Mouse (Mus musculus) MEL (cell line): ENCODE results near the gene Fbxl20. TPM values are rescaled to one million over a fixed set of nuclear protein-coding genes. Genes with fewer than 3 reads are reported as not detected.
A peak's percentile ranks its signal among the peaks of the same experiment; 100 is the strongest.

Source experiments
- DNase-seq: peaks from one replicate; pipeline ENCODE4 v3.0.0; 2011; ENCODE audit warnings: low read depth, low spot score
- H3K27ac ChIP-seq: 2 replicates; pipeline ENCODE4 v1.5.1; 2012; ENCODE audit warnings: low read depth, mild to moderate bottlenecking, control low read depth, low read length, moderate library complexity; ENCODE audit not compliant: control insufficient read depth
- H3K27me3 ChIP-seq, 2 experiments: fragments of 150-350 bp in 1 of 2; sonication (generic) in 1 of 2; 2 replicates each; pipeline ENCODE4 v1.6.1; 2012; ENCODE audit warnings: low read length in 2 of 2, mild to moderate bottlenecking in 2 of 2, improper control_type of control experiment in 1 of 2, moderate library complexity in 1 of 2; ENCODE audit not compliant: insufficient read depth in 2 of 2, control insufficient read depth in 1 of 2
- H3K36me3 ChIP-seq, 2 experiments: 2 replicates each; pipeline ENCODE4 v1.6.1; 2012 to 2014; ENCODE audit warnings: low read length in 2 of 2, improper control_type of control experiment in 1 of 2, inconsistent platforms in 1 of 2, mild to moderate bottlenecking in 1 of 2; ENCODE audit not compliant: insufficient read depth in 2 of 2, control insufficient read depth in 1 of 2
- H3K4me1 ChIP-seq, 2 experiments: fragments of 150-350 bp in 1 of 2; sonication (generic) in 1 of 2; 2 replicates each; pipeline ENCODE4 v1.6.1; 2012; ENCODE audit warnings: low read length in 2 of 2, improper control_type of control experiment in 1 of 2, mild to moderate bottlenecking in 1 of 2; ENCODE audit not compliant: insufficient read depth in 2 of 2, control insufficient read depth in 1 of 2
- H3K4me3 ChIP-seq, 2 experiments: fragments of 150-350 bp in 1 of 2; sonication (generic) in 1 of 2; 2 replicates each; pipeline ENCODE4 v1.5.1; 2012; ENCODE audit warnings: low read depth in 2 of 2, low read length in 2 of 2, mild to moderate bottlenecking in 2 of 2, moderate library complexity in 2 of 2, control low read depth in 1 of 2, improper control_type of control experiment in 1 of 2; ENCODE audit not compliant: control insufficient read depth in 1 of 2, insufficient read depth in 1 of 2
- H3K79me2 ChIP-seq: 2 replicates; pipeline ENCODE4 v1.6.1; 2012; ENCODE audit warnings: mild to moderate bottlenecking, low read length, moderate library complexity; ENCODE audit not compliant: control insufficient read depth, poor library complexity, insufficient read depth
- H3K9ac ChIP-seq: 2 replicates; pipeline ENCODE4 v1.6.1; 2012; ENCODE audit warnings: low read depth, mild to moderate bottlenecking, control low read depth, low read length, moderate library complexity; ENCODE audit not compliant: control insufficient read depth, poor library complexity, severe bottlenecking
- H3K9me3 ChIP-seq: fragments of 150-350 bp; sonication (generic); replicated peaks from 2 replicates; pipeline ENCODE4 v1.6.1; 2012; ENCODE audit warnings: mild to moderate bottlenecking, low read length, improper control_type of control experiment, moderate library complexity; ENCODE audit not compliant: insufficient read depth
- CHD1 ChIP-seq: IDR thresholded peaks from 2 replicates; pipeline ENCODE4 v1.6.1; 2012; ENCODE audit warnings: low read depth, mild to moderate bottlenecking, inconsistent platforms, low read length, improper control_type of control experiment
- CHD2 ChIP-seq: IDR thresholded peaks from 2 replicates; pipeline ENCODE4 v1.6.1; 2011; ENCODE audit warnings: low read length, improper control_type of control experiment
- CTCF ChIP-seq, 3 experiments: IDR thresholded peaks in 2 of 3; conservative IDR thresholded peaks in 1 of 3; 2 replicates each; pipeline ENCODE4 v1.5.1; 2011 to 2012; ENCODE audit warnings: low read length in 3 of 3, low read depth in 2 of 3, mild to moderate bottlenecking in 2 of 3, improper control_type of control experiment in 1 of 3, inconsistent platforms in 1 of 3, mixed read lengths in 1 of 3, moderate library complexity in 1 of 3; ENCODE audit not compliant: control insufficient read depth in 1 of 3, insufficient read depth in 1 of 3, poor library complexity in 1 of 3, severe bottlenecking in 1 of 3
- ELF1 ChIP-seq: IDR thresholded peaks from 2 replicates; pipeline ENCODE4 v1.6.1; 2014; ENCODE audit warnings: low read depth, mild to moderate bottlenecking, inconsistent platforms, low read length, improper control_type of control experiment, moderate library complexity
- EP300 ChIP-seq, 2 experiments: IDR thresholded peaks; 2 replicates each; pipeline ENCODE4 v1.6.1; 2011; ENCODE audit warnings: improper control_type of control experiment in 2 of 2, low read length in 2 of 2, low read depth in 1 of 2, mild to moderate bottlenecking in 1 of 2
- ETS1 ChIP-seq: IDR thresholded peaks from 2 replicates; pipeline ENCODE4 v1.6.1; 2012; ENCODE audit warnings: low read depth, mild to moderate bottlenecking, inconsistent platforms, low read length, improper control_type of control experiment, moderate library complexity
- GATA1 ChIP-seq: IDR thresholded peaks from 2 replicates; pipeline ENCODE4 v1.6.1; 2011; ENCODE audit warnings: low read depth, low read length, improper control_type of control experiment
- HCFC1 ChIP-seq: IDR thresholded peaks from 2 replicates; pipeline ENCODE4 v1.6.1; 2012; ENCODE audit warnings: low read depth, mild to moderate bottlenecking, inconsistent platforms, low read length, improper control_type of control experiment, moderate library complexity
- JUND ChIP-seq: IDR thresholded peaks from 2 replicates; pipeline ENCODE4 v1.6.1; 2011; ENCODE audit warnings: low read depth, mild to moderate bottlenecking, improper control_type of control experiment, low read length
- MAFK ChIP-seq: IDR thresholded peaks from 2 replicates; pipeline ENCODE4 v1.6.1; 2011; ENCODE audit warnings: low read depth, mild to moderate bottlenecking, low read length, improper control_type of control experiment, borderline replicate concordance
- MAX ChIP-seq: IDR thresholded peaks from 2 replicates; pipeline ENCODE4 v1.6.1; 2011; ENCODE audit warnings: low read length, improper control_type of control experiment
- MAZ ChIP-seq: IDR thresholded peaks from 2 replicates; pipeline ENCODE4 v1.6.1; 2012; ENCODE audit warnings: low read depth, mild to moderate bottlenecking, inconsistent platforms, low read length, improper control_type of control experiment
- MEF2A ChIP-seq: IDR thresholded peaks from 2 replicates; pipeline ENCODE4 v1.6.1; 2014; ENCODE audit warnings: low read depth, mild to moderate bottlenecking, inconsistent platforms, low read length, improper control_type of control experiment; ENCODE audit not compliant: poor library complexity, insufficient replicate concordance, severe bottlenecking; ENCODE audit errors: extremely low read depth
- MYB ChIP-seq: IDR thresholded peaks from 2 replicates; pipeline ENCODE4 v1.6.1; 2011; ENCODE audit warnings: mild to moderate bottlenecking, low read depth, low read length, improper control_type of control experiment
- MYC ChIP-seq: IDR thresholded peaks from 2 replicates; pipeline ENCODE4 v1.6.1; 2011; ENCODE audit warnings: low read depth, mild to moderate bottlenecking, low read length, improper control_type of control experiment, moderate library complexity
- NELFE ChIP-seq: IDR thresholded peaks from 2 replicates; pipeline ENCODE4 v1.6.1; 2011; ENCODE audit warnings: low read depth, low read length, improper control_type of control experiment
- POLR2A ChIP-seq, 2 experiments: IDR thresholded peaks; 2 replicates each; pipeline ENCODE4 v1.6.1; 2011 to 2012; ENCODE audit warnings: low read length in 2 of 2, mild to moderate bottlenecking in 2 of 2, control low read depth in 1 of 2, improper control_type of control experiment in 1 of 2, low read depth in 1 of 2, moderate library complexity in 1 of 2; ENCODE audit not compliant: control insufficient read depth in 1 of 2, insufficient read depth in 1 of 2, poor library complexity in 1 of 2
- POLR2AphosphoS5 ChIP-seq: IDR thresholded peaks from 2 replicates; pipeline ENCODE4 v1.6.1; 2012; ENCODE audit warnings: low read depth, borderline replicate concordance, mild to moderate bottlenecking, inconsistent platforms, low read length, moderate library complexity, mixed read lengths
- RAD21 ChIP-seq: IDR thresholded peaks from 2 replicates; pipeline ENCODE4 v1.6.1; 2011; ENCODE audit warnings: mild to moderate bottlenecking, low read depth, low read length, improper control_type of control experiment
- RCOR1 ChIP-seq: IDR thresholded peaks from 2 replicates; pipeline ENCODE4 v1.6.1; 2012; ENCODE audit warnings: low read depth, mild to moderate bottlenecking, inconsistent platforms, low read length, improper control_type of control experiment
- TBP ChIP-seq: IDR thresholded peaks from 2 replicates; pipeline ENCODE4 v1.8.0; 2011; ENCODE audit warnings: low read depth, low read length, improper control_type of control experiment
- TCF12 ChIP-seq: IDR thresholded peaks from 2 replicates; pipeline ENCODE4 v1.6.1; 2014; ENCODE audit warnings: low read depth, mild to moderate bottlenecking, inconsistent platforms, low read length, improper control_type of control experiment, moderate library complexity
- UBTF ChIP-seq: IDR thresholded peaks from 2 replicates; pipeline ENCODE4 v1.6.1; 2012; ENCODE audit warnings: low read depth, mild to moderate bottlenecking, inconsistent platforms, low read length, improper control_type of control experiment, moderate library complexity, borderline replicate concordance; ENCODE audit not compliant: insufficient read depth
- USF1 ChIP-seq: IDR thresholded peaks from 2 replicates; pipeline ENCODE4 v1.6.1; 2014; ENCODE audit warnings: low read depth, mild to moderate bottlenecking, inconsistent platforms, low read length, improper control_type of control experiment, moderate library complexity
- USF2 ChIP-seq, 2 experiments: IDR thresholded peaks; 2 replicates each; pipeline ENCODE4 v1.6.1; 2011 to 2012; ENCODE audit warnings: improper control_type of control experiment in 2 of 2, low read length in 2 of 2, borderline replicate concordance in 1 of 2, inconsistent platforms in 1 of 2, low read depth in 1 of 2, mild to moderate bottlenecking in 1 of 2; ENCODE audit not compliant: insufficient read depth in 1 of 2
- ZC3H11A ChIP-seq: IDR thresholded peaks from 2 replicates; pipeline ENCODE4 v1.6.1; 2012; ENCODE audit warnings: low read depth, mild to moderate bottlenecking, inconsistent platforms, low read length, improper control_type of control experiment
- ZKSCAN1 ChIP-seq: IDR thresholded peaks from 2 replicates; pipeline ENCODE4 v1.6.1; 2012; ENCODE audit warnings: low read depth, mild to moderate bottlenecking, inconsistent platforms, low read length, improper control_type of control experiment, moderate library complexity
- ZMIZ1 ChIP-seq: IDR thresholded peaks from 2 replicates; pipeline ENCODE4 v1.6.1; 2012; ENCODE audit warnings: low read depth, mild to moderate bottlenecking, inconsistent platforms, low read length, improper control_type of control experiment, moderate library complexity
- polyA plus RNA-seq, 2 experiments: library from polyadenylated mRNA; stranded (reverse) in 1 of 2; unstranded in 1 of 2; fragments of >175 nt in 1 of 2; fragments of >200 nt in 1 of 2; gene quantifications; 2 replicates each; pipeline versions ENCODE4 v1.2.1 to v1.2.4; 2012; ENCODE audit warnings: low replicate concordance in 2 of 2, low read depth in 1 of 2; ENCODE audit not compliant: insufficient read length in 2 of 2, insufficient read depth in 1 of 2, missing spikeins in 1 of 2
- total RNA-seq: library from RNA; depleted of rRNA; stranded (reverse); fragments of 300-350 nt; gene quantifications from 2 replicates; pipeline ENCODE4 v1.2.3, GENCODE M21; 2012

Fbxl20 gene
- total and polyA plus RNA-seq, 3 experiments, result 4.4 to 10.0 TPM; not detected in 1

DNA sequence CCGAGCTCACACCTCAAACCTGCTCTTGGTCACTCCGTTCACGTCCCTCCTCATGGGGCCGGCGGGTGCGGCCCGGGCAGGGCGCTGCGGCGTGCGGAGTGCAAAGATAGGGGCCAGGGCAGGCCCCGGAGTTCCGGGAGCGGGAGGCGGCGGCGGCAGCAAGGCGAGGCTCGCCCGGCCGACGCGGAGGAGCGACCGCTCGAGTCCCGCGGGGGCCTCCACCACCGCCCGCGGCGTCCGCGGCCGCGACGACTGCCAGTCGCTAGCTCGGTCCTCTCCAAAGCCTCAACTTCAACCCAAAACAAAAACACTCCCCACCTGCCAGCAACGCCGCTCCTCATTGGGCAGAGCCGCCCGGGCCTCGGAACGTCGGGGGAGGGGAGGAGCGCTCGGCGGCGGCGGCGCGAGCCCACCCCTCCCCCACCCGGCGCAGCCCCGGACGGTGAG lies 876 bp downstream of the Fbxl20 start (continued):
- TF ChIP-seq USF2 (IDR thresholded peaks at IDR 0.05; ENCODE audit: borderline replicate concordance in 1 of 2, insufficient read depth in 1 of 2, low read depth in 1 of 2, low read length in 2 of 2), result no peak
- no peak for TF ChIP-seq POLR2AphosphoS5
- TF ChIP-seq MAX, result peak; percentile 40
- no peak for TF ChIP-seq JUND
- TF ChIP-seq RAD21, result no peak
- TF ChIP-seq MAFK, result no peak
- peak; percentile 70 to 85; a peak in 2 of 4 replicates for TF ChIP-seq POLR2A (IDR thresholded peaks at IDR 0.05; ENCODE audit: control insufficient read depth in 1 of 2, insufficient read depth in 1 of 2, low read depth in 1 of 2, low read length in 2 of 2, poor library complexity in 1 of 2)
- peak; percentile 28; the same call in 1 of the 2 replicates for TF ChIP-seq ELF1
- TF ChIP-seq HCFC1, result peak; percentile 83
- 0 out of 2 replicates have a peak, but pooled peaks have one; percentile 50 for TF ChIP-seq TBP
- 0 out of 4 replicates have a peak, but pooled peaks of 1 of the 2 experiments have one; percentile 6 for TF ChIP-seq EP300 (IDR thresholded peaks at IDR 0.05; ENCODE audit: low read depth in 1 of 2, low read length in 2 of 2)
- TF ChIP-seq MYB, result 0 out of 2 replicates have a peak, but pooled peaks have one; percentile 37
- TF ChIP-seq NELFE, result peak; percentile 83
- TF ChIP-seq CHD2, result peak; percentile 90
- TF ChIP-seq CTCF (IDR thresholded peaks at IDR 0.05 in 2 of 3, conservative IDR thresholded peaks at IDR 0.05 in 1 of 3; ENCODE audit: control insufficient read depth in 1 of 3, insufficient read depth in 1 of 3, low read depth in 2 of 3, low read length in 3 of 3, poor library complexity in 1 of 3, severe bottlenecking in 1 of 3), result no peak
- TF ChIP-seq MAZ, result peak; percentile 87
- peak; percentile 62; the same call in 1 of the 2 replicates for TF ChIP-seq ETS1

DNA sequence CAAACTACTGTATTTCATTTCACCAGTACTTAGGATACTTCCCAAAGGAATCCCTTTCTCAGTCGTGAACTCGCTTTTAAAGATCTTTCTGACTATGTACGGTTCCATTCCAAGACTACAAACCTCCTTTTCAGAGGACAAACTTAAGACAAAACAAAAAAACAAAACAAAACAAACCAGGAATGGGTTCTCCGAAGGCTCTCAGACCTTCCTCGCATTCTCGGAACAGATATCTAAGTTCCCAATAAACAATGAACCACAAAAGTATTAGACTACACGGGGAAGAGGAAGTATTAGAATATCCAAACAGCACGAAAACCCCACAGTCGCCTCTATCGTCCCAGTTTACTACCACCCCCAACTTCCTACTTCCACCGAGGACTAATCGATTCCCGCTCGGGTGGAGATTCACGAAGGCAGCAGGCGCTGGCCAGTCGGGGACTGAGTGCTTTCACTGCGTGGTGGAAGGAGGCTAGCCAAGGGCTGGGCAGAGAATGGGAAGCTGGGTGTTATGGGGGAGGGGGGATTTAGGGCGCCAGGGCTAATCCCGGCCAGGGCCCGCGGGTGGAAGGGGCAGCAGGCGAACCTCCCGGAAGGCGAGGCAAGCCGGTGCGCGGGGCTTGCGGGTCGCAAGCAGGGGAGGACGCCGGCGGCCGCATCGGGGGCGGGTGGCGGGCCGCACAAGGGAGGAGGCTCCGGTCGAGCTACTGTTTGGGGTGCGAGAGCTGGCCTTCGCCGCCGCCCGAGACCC lies 1.5 kb downstream of the Fbxl20 start:
- Histone ChIP-seq H3K27ac (peak overlapping the region; percentile 87), H3K4me3 (peak overlapping the region; percentile 82 to 97), H3K36me3 (peaks cover 0 to 11% of the 10 kb centered on the region in 2 experiments; a peak in 2 of 4 replicates), H3K27me3 (no peaks in the 10 kb centered on the region), H3K9me3 (no peaks in the 10 kb centered on the region), H3K9ac (peak overlapping the region; percentile 93), H3K4me1 (peaks cover 0 to 8% of the 10 kb centered on the region in 2 experiments; a peak in 3 of 4 replicates), H3K79me2 (peaks cover 16% of the 10 kb centered on the region)
- peak; percentile 90 for DNase-seq
- peak; percentile 77 for TF ChIP-seq ELF1
- TF ChIP-seq EP300 (IDR thresholded peaks at IDR 0.05; ENCODE audit: low read depth in 1 of 2, low read length in 2 of 2), result peak; percentile 59 to 64
- TF ChIP-seq ZC3H11A, result no peak
- peak; percentile 27 for TF ChIP-seq TCF12
- TF ChIP-seq MAZ, result peak; percentile 83
- TF ChIP-seq NELFE, result no peak
- TF ChIP-seq ZKSCAN1, result no peak
- no peak for TF ChIP-seq USF1
- no peak; a peak in 1 of 4 replicates for TF ChIP-seq POLR2A (IDR thresholded peaks at IDR 0.05; ENCODE audit: control insufficient read depth in 1 of 2, insufficient read depth in 1 of 2, low read depth in 1 of 2, low read length in 2 of 2, poor library complexity in 1 of 2)
- peak; percentile 54; the same call in 1 of the 2 replicates for TF ChIP-seq JUND
- no peak for TF ChIP-seq MAFK
- peak; percentile 72 for TF ChIP-seq MAX
- TF ChIP-seq MYC, result peak; percentile 66; the same call in 1 of the 2 replicates
- peak; percentile 62; the same call in 1 of the 2 replicates for TF ChIP-seq UBTF
- peak; percentile 44 for TF ChIP-seq GATA1
- no peak for TF ChIP-seq ZMIZ1
- peak; percentile 40; the same call in 1 of the 2 replicates for TF ChIP-seq CHD2
- TF ChIP-seq CHD1, result peak; percentile 55
- TF ChIP-seq RCOR1, result 0 out of 2 replicates have a peak, but pooled peaks have one; percentile 22
- no peak for TF ChIP-seq MEF2A
- TF ChIP-seq USF2 (IDR thresholded peaks at IDR 0.05; ENCODE audit: borderline replicate concordance in 1 of 2, insufficient read depth in 1 of 2, low read depth in 1 of 2, low read length in 2 of 2), result no peak
- no peak for TF ChIP-seq POLR2AphosphoS5
- no peak for TF ChIP-seq CTCF (IDR thresholded peaks at IDR 0.05 in 2 of 3, conservative IDR thresholded peaks at IDR 0.05 in 1 of 3; ENCODE audit: control insufficient read depth in 1 of 3, insufficient read depth in 1 of 3, low read depth in 2 of 3, low read length in 3 of 3, poor library complexity in 1 of 3, severe bottlenecking in 1 of 3)
- no peak for TF ChIP-seq MYB
- TF ChIP-seq TBP, result peak; percentile 57; the same call in 1 of the 2 replicates
